Mouse (Mus musculus): ENCODE measurements around the gene Senp3. TPM values are rescaled to one million over a fixed set of nuclear protein-coding genes. Genes with fewer than 3 reads are reported as not detected.
A peak's percentile ranks its signal among the peaks of the same experiment; 100 is the strongest.

Gene Senp3
- polyA plus RNA-seq, 1 experiment from 2014 or later = 102 TPM

- peak; percentile 33; the same call in 1 of the 2 replicates for ATAC-seq (ENCODE audit: low FRiP score, low TSS enrichment)
Observed at GRCm38 (mm10) chr11:69715929-69716328, 34.0 kb upstream of the Senp3 start.

GRCm38 (mm10) chr11:69715482-69715881 lies 33.6 kb upstream of the Senp3 start:
- H3K4me1 ChIP-seq (ENCODE audit: control insufficient read depth, insufficient read depth, low read length) = peaks cover 20% of the 10 kb centered on the region
- peak overlapping the region; percentile 57 for H3K27ac ChIP-seq (ENCODE audit: low read depth, low read length)
- H3K9ac ChIP-seq (ENCODE audit: low read depth, low read length) = no peak overlapping the region
- no peaks in the 10 kb centered on the region for H3K9me3 ChIP-seq (ENCODE audit: control insufficient read depth, low read length)
- WGBS = 53% methylated on average over 9 of the region's 9 CpGs
- H3K36me3 ChIP-seq (ENCODE audit: control insufficient read depth, insufficient read depth, low read length) = no peaks in the 10 kb centered on the region
- H3K4me2 ChIP-seq (replicated peaks; ENCODE audit: low read depth, low read length) = no peak overlapping the region
- H3K27me3 ChIP-seq (ENCODE audit: control insufficient read depth, insufficient read depth, low read length) = no peaks in the 10 kb centered on the region
- ATAC-seq (ENCODE audit: low FRiP score, low TSS enrichment) = no peak
- no peak overlapping the region for H3K4me3 ChIP-seq (ENCODE audit: low read length)

More at GRCm38 (mm10) chr11:69715929-69716328, 34.0 kb upstream of the Senp3 start:
- no peak overlapping the region for H3K4me3 ChIP-seq (ENCODE audit: low read length)
- no peaks in the 10 kb centered on the region for H3K9me3 ChIP-seq (ENCODE audit: control insufficient read depth, low read length)
- H3K36me3 ChIP-seq (ENCODE audit: control insufficient read depth, insufficient read depth, low read length) = no peaks in the 10 kb centered on the region
- H3K9ac ChIP-seq (ENCODE audit: low read depth, low read length) = no peak overlapping the region; the same call in 1 of the 2 replicates
- H3K4me1 ChIP-seq (ENCODE audit: control insufficient read depth, insufficient read depth, low read length) = peaks cover 20% of the 10 kb centered on the region
- no peak overlapping the region for H3K4me2 ChIP-seq (replicated peaks; ENCODE audit: low read depth, low read length)
- whole genome bisulfite sequencing = 14% methylated on average over 5 of the region's 5 CpGs
- no peaks in the 10 kb centered on the region for H3K27me3 ChIP-seq (ENCODE audit: control insufficient read depth, insufficient read depth, low read length)
- peak overlapping the region; percentile 57; the same call in 1 of the 2 replicates for H3K27ac ChIP-seq (ENCODE audit: low read depth, low read length)

GRCm38 (mm10) chr11:69714636-69715329 lies 32.9 kb upstream of the Senp3 start:
- H3K4me1 ChIP-seq (ENCODE audit: control insufficient read depth, insufficient read depth, low read length) = peaks cover 20% of the 10 kb centered on the region
- 35% methylated on average over 18 of the region's 18 CpGs for WGBS
- no peaks in the 10 kb centered on the region for H3K9me3 ChIP-seq (ENCODE audit: control insufficient read depth, low read length)
- peak; percentile 66 for ATAC-seq (ENCODE audit: low FRiP score, low TSS enrichment)
- H3K36me3 ChIP-seq (ENCODE audit: control insufficient read depth, insufficient read depth, low read length) = no peaks in the 10 kb centered on the region
- peak overlapping the region; percentile 11 for H3K4me2 ChIP-seq (replicated peaks; ENCODE audit: low read depth, low read length)
- no peak overlapping the region for H3K9ac ChIP-seq (ENCODE audit: low read depth, low read length)
- no peak overlapping the region for H3K4me3 ChIP-seq (ENCODE audit: low read length)
- H3K27ac ChIP-seq (ENCODE audit: low read depth, low read length) = peak overlapping the region; percentile 57
- no peaks in the 10 kb centered on the region for H3K27me3 ChIP-seq (ENCODE audit: control insufficient read depth, insufficient read depth, low read length)

- Histone ChIP-seq H3K4me1 (ENCODE audit: control insufficient read depth, insufficient read depth, low read length) (peaks cover 20% of the 10 kb centered on the region), H3K36me3 (ENCODE audit: control insufficient read depth, insufficient read depth, low read length) (no peaks in the 10 kb centered on the region), H3K27me3 (ENCODE audit: control insufficient read depth, insufficient read depth, low read length) (no peaks in the 10 kb centered on the region), H3K27ac (ENCODE audit: low read depth, low read length) (peak overlapping the region; percentile 47), H3K9ac (ENCODE audit: low read depth, low read length) (no peak overlapping the region), H3K4me3 (ENCODE audit: low read length) (no peak overlapping the region), H3K9me3 (ENCODE audit: control insufficient read depth, low read length) (no peaks in the 10 kb centered on the region), H3K4me2 (replicated peaks; ENCODE audit: low read depth, low read length) (no peak overlapping the region)
- WGBS = 47% methylated on average over 20 of the region's 20 CpGs
- peak; percentile 48; the same call in 1 of the 2 replicates for ATAC-seq (ENCODE audit: low FRiP score, low TSS enrichment)
Observed at GRCm38 (mm10) chr11:69712954-69713672, 31.2 kb upstream of the Senp3 start.

- no peak overlapping the region for H3K27ac ChIP-seq (ENCODE audit: low read depth, low read length)
Observed at GRCm38 (mm10) chr11:69711082-69711481, 29.2 kb upstream of the Senp3 start.

GRCm38 (mm10) chr11:69710470-69710869 lies 28.6 kb upstream of the Senp3 start:
- Histone ChIP-seq H3K9me3 (ENCODE audit: control insufficient read depth, low read length) (no peaks in the 10 kb centered on the region), H3K4me3 (ENCODE audit: low read length) (no peak overlapping the region), H3K36me3 (ENCODE audit: control insufficient read depth, insufficient read depth, low read length) (no peaks in the 10 kb centered on the region), H3K9ac (ENCODE audit: low read depth, low read length) (no peak overlapping the region), H3K4me1 (ENCODE audit: control insufficient read depth, insufficient read depth, low read length) (peaks cover 12% of the 10 kb centered on the region; the same call in 1 of the 2 replicates), H3K27ac (ENCODE audit: low read depth, low read length) (no peak overlapping the region), H3K4me2 (replicated peaks; ENCODE audit: low read depth, low read length) (no peak overlapping the region), H3K27me3 (ENCODE audit: control insufficient read depth, insufficient read depth, low read length) (no peaks in the 10 kb centered on the region)
- ATAC-seq (ENCODE audit: low FRiP score, low TSS enrichment) = no peak
- 80% methylated on average over 3 of the region's 3 CpGs for WGBS

More at GRCm38 (mm10) chr11:69711082-69711481, 29.2 kb upstream of the Senp3 start:
- Histone ChIP-seq H3K4me1 (ENCODE audit: control insufficient read depth, insufficient read depth, low read length) (peaks cover 18% of the 10 kb centered on the region), H3K4me3 (ENCODE audit: low read length) (no peak overlapping the region), H3K4me2 (replicated peaks; ENCODE audit: low read depth, low read length) (no peak overlapping the region), H3K9ac (ENCODE audit: low read depth, low read length) (no peak overlapping the region), H3K9me3 (ENCODE audit: control insufficient read depth, low read length) (no peaks in the 10 kb centered on the region), H3K27me3 (ENCODE audit: control insufficient read depth, insufficient read depth, low read length) (no peaks in the 10 kb centered on the region), H3K36me3 (ENCODE audit: control insufficient read depth, insufficient read depth, low read length) (no peaks in the 10 kb centered on the region)
- WGBS = 70% methylated on average over 2 of the region's 2 CpGs
- no peak for ATAC-seq (ENCODE audit: low FRiP score, low TSS enrichment)

GRCm38 (mm10) chr11:69709554-69710446 lies 27.9 kb upstream of the Senp3 start:
- no peaks in the 10 kb centered on the region for H3K27me3 ChIP-seq (ENCODE audit: control insufficient read depth, insufficient read depth, low read length)
- no peaks in the 10 kb centered on the region for H3K9me3 ChIP-seq (ENCODE audit: control insufficient read depth, low read length)
- no peak for ATAC-seq (ENCODE audit: low FRiP score, low TSS enrichment)
- no peak overlapping the region for H3K4me2 ChIP-seq (replicated peaks; ENCODE audit: low read depth, low read length)
- H3K9ac ChIP-seq (ENCODE audit: low read depth, low read length) = no peak overlapping the region
- peaks cover 7% of the 10 kb centered on the region; the same call in 1 of the 2 replicates for H3K4me1 ChIP-seq (ENCODE audit: control insufficient read depth, insufficient read depth, low read length)
- no peaks in the 10 kb centered on the region for H3K36me3 ChIP-seq (ENCODE audit: control insufficient read depth, insufficient read depth, low read length)
- 57% methylated on average over 11 of the region's 11 CpGs for WGBS
- H3K4me3 ChIP-seq (ENCODE audit: low read length) = no peak overlapping the region
- H3K27ac ChIP-seq (ENCODE audit: low read depth, low read length) = no peak overlapping the region

GRCm38 (mm10) chr11:69708614-69709265 lies 26.9 kb upstream of the Senp3 start:
- no peaks in the 10 kb centered on the region for H3K27me3 ChIP-seq (ENCODE audit: control insufficient read depth, insufficient read depth, low read length)
- no peaks in the 10 kb centered on the region for H3K9me3 ChIP-seq (ENCODE audit: control insufficient read depth, low read length)
- ATAC-seq (ENCODE audit: low FRiP score, low TSS enrichment) = no peak
- no peaks in the 10 kb centered on the region for H3K36me3 ChIP-seq (ENCODE audit: control insufficient read depth, insufficient read depth, low read length)
- H3K4me3 ChIP-seq (ENCODE audit: low read length) = no peak overlapping the region
- no peak overlapping the region for H3K27ac ChIP-seq (ENCODE audit: low read depth, low read length)
- H3K9ac ChIP-seq (ENCODE audit: low read depth, low read length) = no peak overlapping the region
- no peak overlapping the region for H3K4me2 ChIP-seq (replicated peaks; ENCODE audit: low read depth, low read length)
- 70% methylated on average over 3 of the region's 3 CpGs for WGBS
- H3K4me1 ChIP-seq (ENCODE audit: control insufficient read depth, insufficient read depth, low read length) = no peaks in the 10 kb centered on the region

Measured in kidney, embryonic 14.5 days (tissue).